Mouse (Mus musculus) small intestine, adult 2 months (tissue): ENCODE data around the gene Fam227a.

Experiments
- CTCF ChIP-seq: fragments of 200-500 bp; IDR thresholded peaks from 2 replicates; pipeline ENCODE4 v1.5.1; 2012; ENCODE audit warnings: low read depth, mild to moderate bottlenecking, control low read depth, inconsistent platforms, low read length, moderate library complexity, mixed read lengths; ENCODE audit not compliant: insufficient replicate concordance, insufficient read length; ENCODE audit errors: extremely low read depth
- POLR2A ChIP-seq: fragments of 200-500 bp; IDR thresholded peaks from 2 replicates; pipeline ENCODE4 v1.6.1; 2012; ENCODE audit warnings: low read depth, mild to moderate bottlenecking, control low read depth, inconsistent platforms, low read length, moderate library complexity

DNA sequence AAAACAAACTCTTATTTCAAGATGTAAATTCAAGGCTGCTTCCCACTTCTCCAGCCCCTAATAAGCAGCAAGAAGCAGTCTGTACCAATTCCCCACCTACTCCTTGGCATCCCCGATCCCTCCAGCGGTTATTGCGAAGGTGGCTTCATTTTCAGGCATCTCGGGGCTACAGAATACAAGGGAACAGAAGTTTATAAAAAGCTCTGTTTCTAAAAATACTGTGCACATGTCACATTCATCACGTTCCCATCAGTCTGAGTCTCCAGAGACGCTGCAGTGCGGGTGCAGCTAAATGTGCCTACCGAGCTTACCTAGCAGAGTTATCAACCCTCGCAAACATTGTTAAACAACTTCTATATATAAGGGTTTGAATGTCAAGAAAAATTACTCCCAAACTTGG is 96.3 kb downstream of the Fam227a start:
- TF ChIP-seq CTCF (no peak), POLR2A (no peak)
